Mouse (Mus musculus): ENCODE measurements around the gene Dmgdh.
A peak's percentile ranks its signal among the peaks of the same experiment; 100 is the strongest.

Dmgdh gene

DNA sequence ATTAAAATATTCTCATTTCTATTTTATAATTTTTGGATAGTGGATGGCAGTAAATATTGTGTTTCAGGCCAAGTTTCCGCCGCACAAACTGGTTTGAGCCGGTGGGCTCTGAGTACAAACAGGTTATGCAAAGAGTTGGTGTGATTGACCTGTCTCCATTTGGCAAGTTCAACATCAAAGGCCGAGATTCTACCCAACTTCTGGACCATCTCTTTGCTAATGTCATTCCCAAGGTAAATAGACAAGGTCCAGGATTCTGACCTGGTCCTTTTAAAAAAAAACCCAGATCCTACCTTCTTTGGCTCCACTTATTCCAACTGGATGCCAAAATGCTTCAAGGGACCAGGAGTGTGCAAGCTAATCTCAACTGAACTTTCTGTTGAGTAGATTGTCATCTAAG, 37.0 kb downstream of the Dmgdh start:
- no peak for DNase-seq

DNA sequence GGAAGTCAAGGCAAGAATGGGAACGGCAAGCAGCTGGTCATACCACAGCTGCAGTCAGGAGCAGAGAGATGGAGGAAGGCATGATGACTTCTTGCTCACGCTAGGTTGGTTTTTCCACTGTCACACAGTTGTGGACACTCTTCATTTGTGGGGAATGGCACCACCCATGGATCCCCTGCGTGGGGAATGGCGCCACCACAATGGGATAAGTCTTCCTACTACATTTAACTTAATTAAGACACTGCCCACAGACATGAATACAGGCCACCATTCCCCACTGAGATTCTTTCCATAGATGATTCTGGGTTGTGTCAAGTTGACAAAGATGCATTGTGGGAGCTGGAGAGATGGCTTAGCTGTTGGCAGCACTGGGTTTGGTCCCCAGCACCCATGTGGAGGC, 38.1 kb downstream of the Dmgdh start:
- no peak for DNase-seq

DNA sequence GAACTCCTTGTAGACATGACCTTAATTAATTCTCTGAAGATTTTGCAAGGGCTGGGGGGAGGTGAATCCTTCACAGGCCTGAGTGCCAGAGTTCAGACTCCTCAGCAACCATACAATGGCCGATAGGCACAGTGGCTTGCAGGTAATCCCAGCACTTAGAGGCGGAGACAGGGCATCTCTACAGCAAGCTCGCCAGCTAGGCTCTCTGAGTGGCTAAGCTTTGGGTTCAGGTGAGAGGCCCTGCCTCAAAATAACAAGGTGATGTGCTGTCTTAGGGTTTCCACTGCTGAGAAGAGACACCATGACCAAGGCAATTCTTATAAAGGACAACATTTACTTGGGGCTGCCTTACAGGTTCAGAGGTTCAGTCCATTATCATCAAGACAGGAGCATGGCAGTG, 39.6 kb downstream of the Dmgdh start:
- DNase-seq: no peak

DNA sequence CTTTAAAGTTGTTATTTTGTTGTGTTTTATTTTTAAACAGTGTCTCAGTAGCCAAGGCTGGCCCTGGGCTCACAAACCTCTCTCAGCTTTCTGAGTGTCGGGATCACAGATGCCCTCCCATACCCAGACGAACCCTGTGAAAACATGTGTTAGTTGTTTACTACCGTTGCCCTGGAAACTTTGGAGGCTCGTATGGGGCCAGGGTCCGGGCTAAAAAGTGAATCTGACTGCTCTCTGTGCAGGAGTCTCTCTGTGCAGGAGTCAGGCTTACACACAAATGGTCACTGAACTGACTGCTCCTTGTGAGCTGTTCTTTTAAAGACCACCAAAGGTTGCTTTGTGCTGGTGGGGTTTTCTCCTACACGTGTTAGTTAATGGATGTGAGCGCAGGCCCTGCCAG, 42.9 kb downstream of the Dmgdh start:
- no peak for DNase-seq

DNA sequence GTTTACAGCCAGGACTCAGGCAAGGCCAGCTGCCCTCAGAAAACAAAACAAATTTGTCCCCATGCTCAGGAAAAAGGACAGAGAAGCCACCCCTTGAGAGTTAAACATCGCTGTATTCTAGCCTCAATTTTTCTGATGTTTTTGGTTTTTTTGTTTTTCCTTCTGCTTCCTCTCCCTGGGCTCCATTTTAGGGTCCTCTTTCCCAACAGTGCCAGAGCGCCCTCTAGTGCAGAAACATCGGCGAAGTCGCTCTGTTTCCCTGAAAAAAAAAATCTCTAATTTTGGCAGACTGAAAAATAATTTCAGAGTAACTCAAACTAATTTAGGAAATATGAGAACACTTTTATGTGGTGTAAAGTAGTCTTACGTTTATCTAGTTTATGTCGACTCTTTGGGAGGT, 44.7 kb downstream of the Dmgdh start:
- DNase-seq: peak; percentile 93

DNA sequence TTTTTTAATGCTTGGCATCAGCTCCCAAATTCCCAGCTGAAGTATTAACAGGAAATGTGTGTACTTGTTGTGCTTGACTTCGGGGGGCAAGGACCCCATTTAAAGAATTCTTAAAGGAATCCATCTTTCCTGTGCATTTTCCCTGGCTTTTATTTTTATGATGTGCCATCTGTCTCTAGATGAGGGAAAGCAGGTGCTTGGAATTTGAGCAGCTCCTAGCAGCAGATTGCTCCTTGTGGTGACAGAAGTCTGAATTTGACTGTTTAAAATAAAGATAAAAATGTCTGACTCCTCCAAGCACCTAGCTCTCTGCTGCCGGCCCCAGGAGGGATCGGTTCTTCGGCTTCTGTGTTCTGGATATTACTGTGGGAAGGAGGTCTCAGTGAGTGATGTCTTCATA, 47.7 kb downstream of the Dmgdh start:
- no peak for DNase-seq

DNA sequence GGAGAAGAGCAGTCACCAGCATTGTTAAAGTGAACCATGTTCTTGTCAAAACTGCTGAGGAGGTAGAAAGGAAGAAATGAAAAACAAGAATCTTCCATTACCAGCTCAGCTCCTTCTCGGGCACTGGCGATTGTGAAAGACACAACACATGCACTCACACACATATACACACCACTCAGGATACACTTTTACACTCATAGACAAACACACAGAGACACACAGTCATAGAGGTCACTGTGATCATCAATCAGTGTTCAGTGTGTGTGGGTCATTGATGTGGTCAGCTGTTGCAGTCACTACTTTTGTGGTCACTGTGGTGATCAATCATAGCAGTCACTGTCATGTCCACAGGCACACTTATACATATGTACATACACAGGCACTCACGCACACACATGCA, 49.2 kb downstream of the Dmgdh start:
- no peak for DNase-seq

DNA sequence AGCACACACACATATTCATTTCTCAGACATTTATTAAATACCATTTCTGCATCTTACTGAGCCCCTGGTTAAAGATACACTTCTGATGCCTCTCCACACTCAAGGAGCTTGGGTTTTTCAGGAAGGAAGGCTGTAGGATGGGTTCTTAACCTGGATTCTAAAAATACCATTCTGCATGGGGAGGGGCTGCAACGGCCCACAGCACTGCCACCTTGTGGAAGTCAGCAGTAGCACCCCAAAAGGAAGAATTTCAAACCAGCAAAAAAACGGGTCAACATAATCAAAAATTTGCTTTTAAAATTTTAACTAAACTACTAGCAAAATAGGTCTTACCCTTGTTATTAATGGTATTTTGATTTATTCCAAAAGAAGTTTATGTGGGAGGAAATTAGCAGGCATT, 50.0 kb downstream of the Dmgdh start:
- peak; percentile 24 for DNase-seq

DNA sequence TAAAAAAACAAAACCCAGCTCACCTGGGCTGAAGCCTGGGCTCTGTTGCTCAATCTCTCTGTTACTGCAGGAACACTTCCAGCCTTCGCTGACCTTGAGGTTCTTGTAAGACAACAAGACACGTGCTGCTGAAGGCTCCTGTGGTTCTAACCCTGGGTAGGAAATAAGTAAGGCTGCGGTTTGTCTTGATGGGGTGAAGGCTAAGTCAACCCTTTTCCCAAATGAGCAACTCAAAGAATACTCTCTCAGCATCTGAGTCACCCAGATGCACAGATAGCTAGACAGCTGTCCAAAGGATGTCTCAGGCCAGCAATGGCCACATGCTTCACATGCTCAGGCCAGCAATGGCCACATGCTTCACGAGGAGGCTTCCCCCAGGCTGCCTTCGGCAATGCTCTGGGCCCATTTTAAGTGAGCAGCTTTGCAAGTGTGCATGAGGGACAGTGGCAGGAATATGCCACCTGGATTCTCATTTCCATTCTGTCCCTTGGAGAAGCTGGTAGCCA, 61.0 kb downstream of the Dmgdh start:
- no peak for DNase-seq

DNA sequence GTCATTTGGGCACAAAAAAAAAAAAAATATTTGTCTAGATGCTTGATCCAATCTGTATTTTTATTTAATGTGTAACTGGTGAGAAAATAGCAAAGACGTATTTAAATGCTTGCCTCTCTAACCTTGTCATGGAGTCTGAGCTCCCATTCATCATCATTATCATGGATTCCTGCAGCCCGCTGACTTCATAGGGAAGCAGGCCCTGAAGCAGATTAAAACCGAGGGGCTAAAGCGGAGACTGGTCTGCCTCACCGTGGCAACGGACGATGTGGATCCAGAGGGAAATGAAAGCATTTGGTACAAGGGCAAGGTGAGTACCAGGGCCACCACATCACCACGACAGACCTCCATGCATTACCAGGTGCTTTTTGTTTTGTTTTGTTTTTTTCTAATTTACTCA, 69.9 kb downstream of the Dmgdh start:
- no peak for DNase-seq

DNA sequence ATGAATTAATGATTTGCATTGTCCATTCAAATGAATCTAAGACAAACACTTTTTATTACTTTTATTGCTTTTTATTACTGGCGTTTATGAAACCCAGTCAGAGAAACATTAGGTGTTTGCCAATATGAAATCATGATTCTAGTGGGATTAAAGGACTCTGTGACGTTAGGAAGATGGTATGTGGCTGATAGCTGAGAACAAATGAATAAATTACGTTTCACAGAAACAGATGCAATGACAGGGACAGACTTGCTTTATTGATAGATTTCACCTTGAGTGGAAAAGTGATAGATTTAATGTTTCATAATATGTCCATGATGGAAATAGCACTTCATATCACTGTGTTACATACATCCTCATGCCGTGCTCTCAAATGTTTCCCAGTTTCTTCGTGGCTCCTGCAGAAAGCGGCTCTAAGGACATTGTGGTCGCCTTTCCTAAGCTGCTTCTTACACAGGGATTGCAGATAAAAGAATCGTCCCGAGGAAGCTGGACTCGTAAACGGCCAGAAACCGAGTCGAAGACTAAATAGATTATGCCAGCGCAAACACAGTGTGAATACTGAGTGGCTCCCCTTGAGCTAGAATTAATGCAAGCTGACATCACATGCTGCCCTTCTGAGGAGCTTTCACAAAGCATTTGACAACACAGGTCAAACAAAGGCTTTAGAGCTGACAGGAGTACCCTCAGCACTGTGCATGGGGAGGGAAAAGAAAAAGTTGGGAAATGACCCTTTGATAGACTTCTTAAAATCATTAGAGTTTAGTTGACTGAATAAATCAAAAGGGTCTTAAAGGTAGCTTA, 78.6 kb downstream of the Dmgdh start:
- no peak for DNase-seq

DNA sequence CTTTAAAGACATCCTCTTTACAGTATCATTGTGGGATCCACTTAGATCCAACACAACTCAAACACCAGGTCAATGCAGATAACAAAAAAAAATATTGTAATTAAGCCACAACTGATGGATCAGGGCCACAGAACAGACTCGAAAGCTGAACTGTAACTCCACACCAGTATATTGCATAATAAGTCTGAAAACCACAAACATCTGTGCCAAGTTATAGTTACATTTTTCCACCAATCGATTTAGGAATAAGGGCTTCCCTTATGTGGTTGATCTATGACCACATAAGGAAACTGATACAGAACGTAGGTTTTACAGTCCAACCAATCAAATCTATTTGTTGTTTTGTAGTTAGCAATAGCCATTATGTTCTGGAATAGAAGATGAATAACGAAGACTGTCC, 80.9 kb downstream of the Dmgdh start:
- DNase-seq: no peak

DNA sequence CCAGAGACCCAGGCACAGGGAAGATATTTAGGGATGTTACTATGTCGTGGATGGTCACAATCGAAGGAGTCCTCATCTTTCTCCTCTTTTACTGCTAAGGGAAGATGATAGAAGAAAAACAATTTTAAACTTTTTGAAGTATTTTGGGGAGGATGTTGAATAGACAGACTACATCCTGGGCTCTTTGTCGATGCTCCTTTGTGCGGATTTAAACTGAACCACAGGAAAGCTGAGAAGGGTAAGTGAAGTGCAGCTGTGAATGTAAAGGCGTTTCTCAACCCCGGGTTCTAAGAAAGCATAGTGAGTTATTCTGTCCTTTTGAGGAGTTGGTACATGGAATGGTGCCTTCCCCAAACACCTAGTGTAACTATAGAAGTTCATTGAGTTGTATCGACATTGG, 82.4 kb downstream of the Dmgdh start:
- DNase-seq: no peak

DNA sequence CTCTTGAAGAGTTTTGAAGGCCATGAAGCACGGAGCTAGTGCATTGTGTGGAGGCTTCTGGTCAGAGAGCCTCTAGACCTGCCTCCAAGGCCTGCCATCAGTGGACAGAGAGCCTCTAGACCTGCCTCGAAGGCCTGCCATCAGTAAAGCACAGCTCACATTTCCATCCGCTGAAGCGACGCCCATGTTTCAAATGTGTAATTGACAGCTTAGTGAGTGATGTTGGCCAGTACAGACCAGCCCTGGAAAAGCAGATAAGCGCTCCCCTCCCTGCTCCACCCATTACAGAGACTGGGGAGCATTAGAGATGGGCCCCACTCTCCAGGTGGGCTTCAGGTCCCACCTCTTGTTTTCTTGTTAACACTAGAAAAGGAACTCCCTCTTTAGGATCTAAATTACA, 83.3 kb downstream of the Dmgdh start:
- no peak for DNase-seq

DNA sequence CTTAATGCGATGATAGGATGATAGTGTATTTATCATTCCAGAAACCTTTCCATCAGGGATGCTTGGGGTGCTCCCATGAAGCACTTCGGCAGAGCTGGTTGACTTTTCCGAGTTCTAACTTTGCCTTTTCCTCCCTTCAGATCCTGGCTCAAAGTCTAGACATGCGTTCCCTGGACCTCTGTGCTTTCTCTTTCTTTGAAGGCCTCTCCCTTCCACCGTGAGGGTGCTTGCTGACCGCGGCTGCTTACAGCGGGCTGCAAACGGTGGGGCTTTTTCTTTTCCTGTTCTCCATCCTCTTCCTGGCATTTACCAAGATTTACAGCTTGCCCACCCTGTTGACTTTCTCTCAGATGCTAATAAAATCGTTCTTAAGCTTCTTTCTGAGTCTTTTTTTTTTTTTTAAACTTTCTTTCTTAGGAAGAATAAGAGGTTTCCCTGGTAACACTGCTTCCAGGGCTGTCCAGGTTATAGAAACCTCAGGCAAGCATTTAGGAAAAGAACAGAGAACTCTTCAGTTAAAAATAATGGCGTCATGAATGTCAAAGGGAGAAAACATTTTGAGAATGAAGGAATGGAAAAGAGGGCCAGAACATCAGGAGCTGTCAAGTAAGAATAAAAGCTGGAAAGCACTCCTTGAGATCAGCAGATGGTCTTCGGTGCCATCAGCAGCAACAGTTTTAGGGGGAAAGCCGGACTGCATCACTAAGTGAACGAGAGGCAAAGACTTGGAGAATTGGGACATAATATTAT, 84.1 kb downstream of the Dmgdh start:
- no peak for DNase-seq

DNA sequence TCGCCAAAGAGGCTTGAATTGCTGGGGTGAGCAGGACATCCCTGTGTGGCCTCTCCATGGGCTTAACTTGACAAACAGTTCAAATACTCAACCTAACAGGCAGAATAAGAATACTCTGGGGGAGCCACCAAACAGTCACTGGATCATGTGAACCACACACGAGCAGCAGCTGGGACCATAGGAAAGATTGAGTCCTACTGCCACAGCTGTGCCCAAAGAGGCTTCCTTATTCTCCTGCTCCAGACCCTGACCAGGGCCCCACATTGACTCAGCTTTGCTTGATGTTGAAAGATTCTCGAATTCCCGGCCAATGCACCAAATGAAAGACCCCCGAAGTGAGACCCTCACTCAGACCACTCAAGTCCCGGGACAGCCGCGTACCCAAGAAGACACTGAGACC, 87.6 kb downstream of the Dmgdh start:
- no peak for DNase-seq

DNA sequence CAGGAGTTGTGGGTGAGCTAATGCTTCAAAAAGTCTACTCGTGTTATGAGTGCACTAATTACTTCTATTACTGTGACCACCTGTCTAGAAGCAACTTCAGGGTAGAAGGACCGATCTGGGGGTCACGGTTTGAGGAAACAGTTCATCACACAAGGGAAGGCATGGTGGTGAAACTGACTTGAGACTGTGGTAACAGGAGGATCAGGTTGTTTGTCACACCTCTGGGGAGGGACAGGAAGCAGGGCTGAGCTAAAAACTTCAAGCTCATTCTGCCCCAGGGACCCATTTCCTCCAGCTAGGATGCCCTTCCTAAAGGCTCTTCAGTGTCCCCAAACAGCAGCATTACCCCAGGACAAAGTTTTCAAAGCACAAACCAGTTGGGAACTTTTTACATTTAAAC, 88.6 kb downstream of the Dmgdh start:
- DNase-seq: no peak

DNA sequence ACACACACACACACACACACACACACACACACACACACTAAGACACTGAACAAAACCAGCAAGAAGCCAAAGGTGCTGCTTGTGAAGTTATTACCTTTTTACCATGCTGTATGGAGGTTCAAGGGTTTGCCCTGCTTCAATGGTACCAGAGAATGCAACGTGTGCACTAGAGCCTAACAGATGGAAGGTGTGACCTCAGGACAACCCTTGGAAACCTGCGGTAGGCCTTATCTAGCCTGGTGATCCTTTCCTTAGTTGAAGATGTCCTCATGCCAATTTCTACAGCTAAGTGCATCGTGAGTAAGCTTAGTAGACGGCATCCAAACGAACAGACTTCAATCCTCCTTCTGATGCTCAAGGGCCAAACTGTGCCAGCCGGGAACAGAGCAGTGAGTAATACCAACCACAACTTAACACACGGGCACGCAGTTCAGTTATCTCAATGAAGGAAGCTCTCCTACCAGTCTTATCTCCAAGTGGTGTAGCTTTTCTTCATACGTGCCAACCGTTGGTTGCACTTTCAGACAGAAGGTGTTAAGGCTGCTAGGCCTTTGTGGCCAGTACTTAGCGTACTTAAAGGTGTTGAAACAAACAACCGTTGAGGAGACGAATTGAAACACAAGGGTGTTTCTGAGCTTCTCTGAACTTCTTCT, 90.2 kb downstream of the Dmgdh start:
- no peak for DNase-seq

DNA sequence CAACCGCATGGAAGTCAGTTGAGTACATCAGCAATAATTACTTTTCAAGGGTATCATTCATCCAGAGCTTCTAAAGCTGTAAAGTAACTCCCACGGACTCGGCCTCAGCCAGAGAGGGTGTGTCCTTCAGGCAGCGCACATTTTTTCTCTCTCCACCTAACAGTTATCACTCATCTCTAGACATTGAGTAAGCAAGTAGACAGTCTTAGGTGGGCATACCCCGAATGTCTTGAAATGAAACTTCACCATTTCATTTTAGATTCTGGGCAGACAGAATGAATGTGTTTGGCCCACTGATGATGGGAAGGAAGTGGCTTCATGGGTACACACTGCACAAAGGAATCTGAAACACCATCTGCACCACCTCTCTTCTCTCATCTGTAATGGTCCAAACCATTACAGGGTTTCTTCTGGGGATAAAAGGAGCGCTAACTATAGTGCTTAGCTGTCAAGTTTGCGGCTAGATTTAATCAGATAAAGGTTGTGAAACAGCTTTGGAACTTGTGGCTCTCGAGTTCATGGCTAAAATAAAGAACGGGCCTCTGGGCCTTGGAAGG, 96.9 kb downstream of the Dmgdh start:
- DNase-seq: no peak

DNA sequence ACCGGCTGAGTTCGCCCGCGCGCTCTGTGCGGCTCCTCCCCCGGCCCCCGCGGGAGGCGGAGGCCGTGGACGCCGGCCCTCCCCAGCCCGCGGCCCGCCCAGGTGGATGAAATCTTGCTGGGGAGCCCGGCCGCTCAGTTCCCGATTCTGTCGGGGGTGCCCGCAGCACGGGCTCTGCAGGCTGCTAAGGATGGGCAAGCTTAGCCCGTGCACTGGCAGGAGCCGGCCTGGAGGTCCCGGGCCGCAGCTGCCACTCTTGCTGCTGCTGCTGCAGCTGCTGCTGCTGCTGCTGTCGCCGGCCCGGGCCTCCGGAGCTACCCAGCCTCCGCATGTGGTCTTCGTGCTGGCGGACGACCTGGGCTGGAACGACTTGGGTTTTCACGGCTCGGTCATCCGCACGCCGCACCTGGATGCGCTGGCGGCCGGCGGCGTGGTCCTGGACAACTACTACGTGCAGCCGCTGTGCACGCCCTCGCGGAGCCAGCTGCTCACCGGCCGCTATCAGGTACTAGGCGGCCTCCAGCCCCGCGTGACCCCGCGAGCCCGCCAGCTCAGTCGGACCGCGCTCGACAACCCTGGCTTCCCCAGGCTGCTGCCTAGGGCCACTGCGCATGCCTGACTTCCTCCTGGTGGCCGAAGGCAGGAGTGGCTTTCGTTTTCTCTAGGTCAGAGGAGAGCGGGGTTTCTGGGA, 97.5 kb downstream of the Dmgdh start, which contains the start of gene Arsb:
Arsb (plus strand) TSS at position 43 of the 691 bp plus-strand sequence.
- DNase-seq: peak; percentile 78

DNA sequence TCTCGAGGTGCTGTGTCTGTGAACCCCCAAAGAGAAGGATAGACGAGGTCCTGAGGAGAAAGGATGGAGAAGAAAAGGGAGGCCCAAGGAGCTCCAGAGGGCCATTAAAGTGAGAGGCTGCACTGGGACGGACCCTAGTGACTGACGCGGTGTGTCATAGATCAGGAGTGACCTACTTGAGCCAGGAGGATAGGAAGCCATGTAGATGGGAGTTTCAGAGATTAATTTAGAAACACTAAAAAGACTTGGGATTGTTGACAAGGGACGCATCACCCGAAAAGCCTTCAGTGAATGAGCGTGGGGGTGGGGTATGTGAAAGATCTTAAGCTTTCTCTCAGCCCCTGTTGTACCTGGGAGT, 98.0 kb downstream of the Dmgdh start:
- DNase-seq: no peak

DNA sequence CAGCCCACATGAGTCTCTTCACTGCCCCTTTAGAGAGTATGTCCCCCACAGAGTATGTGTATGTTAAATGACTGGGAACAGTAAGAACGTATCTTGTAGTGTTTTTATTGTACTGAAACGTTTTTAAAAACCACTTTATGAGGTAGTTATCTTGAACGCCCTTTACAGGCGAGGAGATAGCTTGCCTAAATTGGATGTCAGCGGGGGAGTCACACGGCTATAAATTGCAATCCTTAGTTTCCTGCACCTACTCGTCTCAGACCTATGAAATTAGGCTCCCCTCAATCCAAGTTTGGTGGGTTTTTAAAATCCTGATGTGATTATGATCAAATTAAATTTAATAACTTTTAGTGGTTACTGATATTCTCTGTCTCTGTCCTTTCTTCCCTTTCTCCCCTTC, 98.6 kb downstream of the Dmgdh start:
- DNase-seq: no peak

Data from right cerebral cortex, postnatal 4 days (tissue).